Mouse (Mus musculus): ENCODE measurements around the gene Itgav.

Gene Itgav

DNA sequence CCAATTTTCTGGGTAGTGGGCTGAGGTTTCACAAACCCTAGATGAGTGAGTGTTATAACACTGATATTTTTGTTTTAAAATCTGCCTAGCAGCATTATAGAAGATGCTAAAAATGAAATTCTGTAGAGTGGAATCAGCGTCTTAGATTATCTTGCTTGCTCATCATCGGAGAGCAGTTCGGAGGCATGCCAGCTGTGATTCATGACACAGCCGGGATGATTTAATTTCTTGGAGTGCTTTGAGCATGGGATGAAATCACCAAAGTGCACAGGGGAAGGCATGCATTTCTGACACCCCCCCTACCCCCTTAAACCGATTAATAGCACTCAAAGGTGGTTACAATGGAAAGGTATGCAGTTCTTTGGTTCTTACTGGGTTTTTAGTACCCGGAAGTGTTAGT lies 89.8 kb downstream of the Itgav start:
- no peak for DNase-seq (ENCODE audit: low spot score)

DNA sequence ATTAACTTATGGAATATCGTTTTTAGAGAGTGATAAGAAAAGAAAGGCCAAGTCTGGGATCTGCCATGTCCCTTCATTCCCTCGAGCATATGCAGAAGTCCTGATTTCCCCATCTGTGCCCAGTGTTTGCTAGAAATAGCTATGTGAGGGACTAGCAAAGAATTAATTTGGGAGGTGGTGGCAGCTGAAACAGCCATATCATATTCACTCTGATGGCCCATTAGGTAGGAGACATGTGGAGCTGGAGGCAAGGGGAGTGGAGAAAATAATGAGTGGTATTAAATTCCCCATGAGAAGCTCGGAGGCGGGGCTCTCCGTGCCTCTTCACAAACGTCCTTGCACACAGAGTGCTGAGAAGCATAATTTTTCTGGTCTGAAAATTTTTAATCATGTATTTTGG lies 92.0 kb downstream of the Itgav start:
- DNase-seq (ENCODE audit: low spot score): no peak

GRCm38 (mm10) chr2:83825161-83825560 lies 101.0 kb downstream of the Itgav start:
- no peak for DNase-seq (ENCODE audit: low spot score)

DNA sequence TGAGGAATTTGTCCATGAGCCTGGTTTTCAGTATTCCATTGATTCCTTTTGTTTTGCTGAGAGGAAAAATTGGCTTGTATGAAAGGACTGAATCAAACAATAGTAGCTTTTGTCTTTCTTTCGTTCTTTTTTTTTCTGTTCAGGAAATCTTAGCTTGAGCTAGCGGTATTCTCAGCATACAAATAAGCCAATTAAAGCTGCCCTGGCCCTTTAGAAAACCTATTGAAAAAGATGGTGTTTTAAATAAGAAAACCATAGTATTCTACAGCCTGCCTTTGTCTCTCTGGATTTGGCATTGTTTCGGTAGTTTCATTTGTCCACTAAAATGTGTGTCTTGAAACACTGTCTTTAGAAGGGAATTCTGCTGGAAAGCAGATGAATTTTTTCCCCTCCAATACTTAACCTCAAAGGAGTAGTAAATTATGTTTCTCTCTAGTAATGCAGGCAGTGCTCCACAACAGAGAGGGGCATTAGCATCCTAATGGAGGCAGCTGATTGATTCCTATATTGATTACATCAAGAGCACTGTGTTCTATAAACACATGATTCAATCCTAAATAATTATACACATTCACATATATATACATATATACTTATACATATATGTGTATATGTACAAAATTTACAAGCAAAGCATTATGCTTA lies 104.8 kb downstream of the Itgav start:
- DNase-seq (ENCODE audit: low spot score): no peak

GRCm38 (mm10) chr2:83832903-83833302 lies 108.7 kb downstream of the Itgav start:
- no peak for DNase-seq (ENCODE audit: low spot score)

DNA sequence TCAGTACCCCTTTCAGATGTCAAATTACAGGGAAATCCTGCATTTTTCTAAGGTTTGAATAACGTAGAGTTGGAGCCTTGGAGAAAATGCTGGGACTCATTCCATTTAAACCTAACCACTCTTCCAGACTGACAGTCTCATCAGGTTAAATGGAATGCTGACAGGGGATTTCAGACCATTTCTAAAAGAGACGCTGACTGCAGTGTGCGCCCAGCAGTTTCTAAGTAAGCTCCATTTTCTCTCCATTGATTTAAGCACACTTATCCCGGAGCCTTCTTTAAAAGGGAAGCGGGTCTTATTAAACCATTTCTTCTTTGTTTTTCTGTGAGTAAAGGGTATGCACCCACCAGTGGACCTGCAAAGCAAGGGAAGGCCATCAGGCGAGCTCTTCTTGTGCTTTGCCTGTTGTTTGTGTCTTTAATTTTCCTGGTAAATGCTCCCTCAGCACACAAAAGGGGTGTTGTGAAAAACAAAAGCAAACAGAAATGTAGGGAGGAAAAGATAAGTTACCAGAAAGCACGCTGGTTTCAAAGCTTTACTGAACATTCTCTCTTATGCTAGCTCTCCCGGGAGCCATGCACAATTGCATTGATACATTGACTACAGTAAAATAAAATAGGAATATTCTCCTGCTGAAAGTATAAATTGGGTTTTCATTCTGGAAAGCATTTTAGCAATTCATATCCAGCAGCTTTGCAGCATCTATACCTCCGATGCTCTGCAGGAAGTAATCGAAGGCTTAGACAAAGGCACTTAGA lies 111.3 kb downstream of the Itgav start:
- DNase-seq (ENCODE audit: low spot score): no peak

GRCm38 (mm10) chr2:83848495-83848894 lies 124.3 kb downstream of the Itgav start:
- no peak for DNase-seq (ENCODE audit: low spot score)

GRCm38 (mm10) chr2:83853423-83853822 lies 129.2 kb downstream of the Itgav start:
- no peak for DNase-seq (ENCODE audit: low spot score)

DNA sequence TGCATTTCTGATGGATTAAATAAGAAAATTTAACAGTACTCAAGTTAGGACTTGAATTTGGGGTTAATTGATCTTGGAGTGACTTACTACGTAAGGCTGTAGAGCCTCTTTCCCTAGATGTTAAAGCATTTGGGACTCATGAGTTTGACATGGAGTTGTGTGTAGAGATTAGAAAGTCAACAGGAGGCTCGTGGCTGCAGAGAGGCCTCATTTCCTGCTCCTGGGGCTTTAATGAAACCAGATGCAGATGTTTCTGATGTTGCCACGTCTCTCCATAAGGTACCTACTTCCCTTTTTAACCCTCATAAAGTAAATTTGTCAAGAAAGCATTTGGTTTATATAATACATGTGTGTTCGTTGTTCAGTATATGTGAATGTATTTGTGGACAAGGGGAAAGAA lies 132.0 kb downstream of the Itgav start:
- DNase-seq (ENCODE audit: low spot score): no peak
